Mouse (Mus musculus): ENCODE measurements around the gene Gm47841.

DNA sequence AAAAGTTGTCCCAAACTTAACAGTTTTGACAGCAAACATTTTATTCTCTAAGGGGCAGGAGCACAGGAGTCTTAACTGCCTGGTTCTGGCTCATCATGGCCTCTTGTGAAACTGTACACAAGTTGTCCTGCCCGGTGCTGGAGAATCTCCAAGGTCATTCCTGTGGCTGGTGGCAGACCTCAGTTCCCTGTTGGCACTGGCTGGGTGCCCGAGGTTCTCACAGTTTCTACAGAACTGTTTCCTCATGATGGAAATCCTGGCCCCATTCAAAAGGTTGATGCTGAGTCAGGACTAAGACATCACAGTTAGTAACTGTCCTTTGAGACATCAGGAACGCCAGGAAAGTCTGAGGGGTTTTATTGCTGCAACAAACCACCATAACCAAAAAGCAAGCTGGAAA, 39.8 kb upstream of the Gm47841 start:
- TF ChIP-seq ZC3H11A (IDR thresholded peaks at IDR 0.05; ENCODE audit: borderline replicate concordance, low read depth, low read length) (no peak), HCFC1 (IDR thresholded peaks at IDR 0.05; ENCODE audit: borderline replicate concordance, insufficient read depth, low read length) (no peak)

All from ES-E14 (cell line).